Mouse (Mus musculus): ENCODE results near the gene Bak1. TPM values are rescaled to one million over a fixed set of nuclear protein-coding genes. Genes with fewer than 3 reads are reported as not detected.
"Not testable (repeated sequence)": the region's sequence is repeated elsewhere in the genome, so short reads cannot be mapped to it uniquely, and the experiment has no call there.

Gene Bak1
- polyA plus RNA-seq, 1 experiment from 2014 or later, result 2.0 TPM

- Histone ChIP-seq H3K4me3 (replicated peaks) (no peak overlapping the region), H3K9me3 (replicated peaks) (no peaks in the 10 kb centered on the region), H3K36me3 (replicated peaks) (peaks cover 37% of the 10 kb centered on the region), H3K27ac (replicated peaks) (no peak overlapping the region), H3K27me3 (no peaks in the 10 kb centered on the region), H3K9ac (no peak overlapping the region), H3K4me2 (no peak overlapping the region), H3K4me1 (replicated peaks) (peaks cover 20% of the 10 kb centered on the region)
- ATAC-seq (ENCODE audit: insufficient read depth), result no peak
- 36% methylated on average over 2 of the region's 2 CpGs for WGBS (ENCODE audit: insufficient replicate concordance)
These were observed 49.4 kb downstream of the Bak1 start for GRCm38 (mm10) chr17:26979426-26979825.

- not testable (repeated sequence) for H3K27ac ChIP-seq (replicated peaks); H3K4me2 ChIP-seq; H3K4me3 ChIP-seq (replicated peaks); H3K27me3 ChIP-seq; ATAC-seq (ENCODE audit: insufficient read depth); H3K9me3 ChIP-seq (replicated peaks); H3K9ac ChIP-seq
- peaks cover 38% of the 10 kb centered on the region for H3K36me3 ChIP-seq (replicated peaks)
- 74% methylated on average over 6 of the region's 6 CpGs for WGBS (ENCODE audit: insufficient replicate concordance)
- peaks cover 35% of the 10 kb centered on the region for H3K4me1 ChIP-seq (replicated peaks)
These were observed 51.5 kb downstream of the Bak1 start for GRCm38 (mm10) chr17:26977354-26977753.

DNA sequence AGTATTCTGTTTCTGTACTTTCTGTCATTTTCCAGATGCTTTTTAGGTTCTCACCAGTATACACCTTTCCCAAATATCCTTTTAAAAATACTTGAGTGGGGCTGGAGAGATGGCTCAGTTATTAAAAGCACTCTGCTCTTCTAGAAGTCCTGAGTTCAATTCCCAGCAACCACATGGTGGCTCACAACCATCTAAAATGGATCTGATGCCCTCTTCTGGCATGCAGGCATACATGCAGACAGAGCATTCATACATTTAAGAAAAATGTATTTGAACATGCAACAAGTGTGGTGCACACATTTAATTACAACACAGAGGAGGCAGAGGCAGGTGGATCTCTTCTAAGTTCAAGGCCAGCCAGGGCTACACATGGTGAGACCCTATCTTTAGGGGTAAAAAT is 53.4 kb downstream of the Bak1 start:
- Histone ChIP-seq H3K36me3 (replicated peaks) (peaks cover 38% of the 10 kb centered on the region), H3K27ac (replicated peaks) (no peak overlapping the region), H3K27me3 (no peaks in the 10 kb centered on the region), H3K9ac (no peak overlapping the region), H3K4me2 (0 out of 2 replicates have a peak overlapping the region, but pooled peaks have one; percentile 9), H3K4me3 (replicated peaks) (no peak overlapping the region), H3K4me1 (replicated peaks) (peaks cover 51% of the 10 kb centered on the region), H3K9me3 (replicated peaks) (no peaks in the 10 kb centered on the region)
- no peak for ATAC-seq (ENCODE audit: insufficient read depth)

GRCm38 (mm10) chr17:26974547-26974946 is 54.3 kb downstream of the Bak1 start:
- Histone ChIP-seq H3K4me2 (peak overlapping the region; percentile 98), H3K36me3 (replicated peaks) (peaks cover 38% of the 10 kb centered on the region), H3K27me3 (no peaks in the 10 kb centered on the region), H3K4me1 (replicated peaks) (peaks cover 51% of the 10 kb centered on the region), H3K9me3 (replicated peaks) (no peaks in the 10 kb centered on the region), H3K9ac (0 out of 2 replicates have a peak overlapping the region, but pooled peaks have one; percentile 79), H3K4me3 (replicated peaks) (no peak overlapping the region; the same call in 1 of the 2 replicates), H3K27ac (replicated peaks) (no peak overlapping the region)
- ATAC-seq (ENCODE audit: insufficient read depth), result no peak
- WGBS (ENCODE audit: insufficient replicate concordance), result 84% methylated on average over 15 of the region's 15 CpGs

GRCm38 (mm10) chr17:26972703-26973574 is 55.9 kb downstream of the Bak1 start, which contains the start of gene Zbtb9:
Zbtb9 (plus strand) TSS chr17:26973167.
- H3K4me1 ChIP-seq (replicated peaks), result peaks cover 51% of the 10 kb centered on the region

GRCm38 (mm10) chr17:26972107-26972506 is 56.7 kb downstream of the Bak1 start:
- no peaks in the 10 kb centered on the region for H3K9me3 ChIP-seq (replicated peaks)
- peak overlapping the region; percentile 98 for H3K4me2 ChIP-seq
- H3K4me3 ChIP-seq (replicated peaks), result peak overlapping the region; percentile 84
- H3K27me3 ChIP-seq, result no peaks in the 10 kb centered on the region
- ATAC-seq (ENCODE audit: insufficient read depth), result no peak
- WGBS (ENCODE audit: insufficient replicate concordance), result 0% methylated on average over 3 of the region's 3 CpGs
- peak overlapping the region; percentile 88 for H3K9ac ChIP-seq
- H3K27ac ChIP-seq (replicated peaks), result peak overlapping the region; percentile 84
- H3K36me3 ChIP-seq (replicated peaks), result peaks cover 27% of the 10 kb centered on the region
- H3K4me1 ChIP-seq (replicated peaks), result peaks cover 51% of the 10 kb centered on the region

More at GRCm38 (mm10) chr17:26972703-26973574, 55.9 kb downstream of the Bak1 start, which contains the start of gene Zbtb9:
- peak within 1 kb of the TSS; percentile 84 for H3K4me3 ChIP-seq (replicated peaks)
- under 1% methylated on average over 75 of the region's 75 CpGs for WGBS (ENCODE audit: insufficient replicate concordance)
- H3K36me3 ChIP-seq (replicated peaks), result peaks cover 33% of the 10 kb centered on the region
- ATAC-seq (ENCODE audit: insufficient read depth), result peak; percentile 99
- H3K4me2 ChIP-seq, result peak within 1 kb of the TSS; percentile 98
- peak within 1 kb of the TSS; percentile 88 for H3K9ac ChIP-seq
- H3K9me3 ChIP-seq (replicated peaks), result no peaks in the 10 kb centered on the region
- H3K27ac ChIP-seq (replicated peaks), result peak within 1 kb of the TSS; percentile 84
- H3K27me3 ChIP-seq, result no peaks in the 10 kb centered on the region

GRCm38 (mm10) chr17:26971247-26971905 is 57.4 kb downstream of the Bak1 start:
- peak overlapping the region; percentile 88; the same call in 1 of the 2 replicates for H3K9ac ChIP-seq
- no peaks in the 10 kb centered on the region for H3K9me3 ChIP-seq (replicated peaks)
- no peaks in the 10 kb centered on the region for H3K27me3 ChIP-seq
- H3K4me1 ChIP-seq (replicated peaks), result peaks cover 51% of the 10 kb centered on the region
- 65% methylated on average over 8 of the region's 8 CpGs for WGBS (ENCODE audit: insufficient replicate concordance)
- peak overlapping the region; percentile 84; the same call in 1 of the 2 replicates for H3K27ac ChIP-seq (replicated peaks)
- H3K4me3 ChIP-seq (replicated peaks), result peak overlapping the region; percentile 84
- peaks cover 21% of the 10 kb centered on the region for H3K36me3 ChIP-seq (replicated peaks)
- no peak for ATAC-seq (ENCODE audit: insufficient read depth)
- H3K4me2 ChIP-seq, result peak overlapping the region; percentile 98

DNA sequence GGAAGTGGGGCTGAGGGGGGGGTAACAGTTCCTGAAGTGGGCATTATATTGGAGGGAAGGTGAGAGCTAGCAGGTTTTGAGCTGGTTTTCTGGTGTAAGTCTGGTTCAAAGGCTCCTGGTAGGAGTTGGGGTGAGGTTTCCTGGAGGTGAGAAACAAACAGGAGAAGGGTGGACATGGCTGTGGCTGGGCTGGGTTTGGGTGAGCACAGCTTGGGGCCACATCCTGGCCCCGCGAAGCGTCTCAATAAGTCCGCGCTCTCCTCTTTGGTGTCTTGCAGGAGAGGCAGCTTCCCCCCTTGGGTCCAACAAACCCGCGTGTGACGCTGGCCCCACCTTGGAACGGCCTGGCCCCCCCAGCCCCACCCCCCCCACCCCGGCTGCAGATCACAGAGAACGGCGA is 58.6 kb downstream of the Bak1 start:
- Histone ChIP-seq H3K27ac (replicated peaks) (no peak overlapping the region), H3K36me3 (replicated peaks) (peaks cover 9% of the 10 kb centered on the region), H3K4me2 (no peak overlapping the region), H3K9ac (no peak overlapping the region), H3K9me3 (replicated peaks) (no peaks in the 10 kb centered on the region), H3K4me1 (replicated peaks) (peaks cover 40% of the 10 kb centered on the region), H3K27me3 (no peaks in the 10 kb centered on the region), H3K4me3 (replicated peaks) (no peak overlapping the region)
- ATAC-seq (ENCODE audit: insufficient read depth), result no peak
- whole genome bisulfite sequencing (ENCODE audit: insufficient replicate concordance), result 59% methylated on average over 12 of the region's 12 CpGs

Other genes with a start within 250 kb of the Bak1 start
- 21.0 and 22.8 TPM in 2 replicates for gene Bnip1, start 247.9 kb downstream of the Bak1 start, polyA plus RNA-seq (2015; fragmentation: Nextera tagmentation; extraction: Ambion mirVana)
- gene Nkx2-5, start 184.0 kb downstream of the Bak1 start, polyA plus RNA-seq (2015; fragmentation: Nextera tagmentation; extraction: Ambion mirVana), result 0.29 TPM in 2 replicates
- gene Kifc5b, start 111.9 kb downstream of the Bak1 start, polyA plus RNA-seq (2015; fragmentation: Nextera tagmentation; extraction: Ambion mirVana), result 5.2 and 5.9 TPM in 2 replicates
- gene Phf1, start 96.0 kb downstream of the Bak1 start, polyA plus RNA-seq (2015; fragmentation: Nextera tagmentation; extraction: Ambion mirVana), result 1.8 and 2.6 TPM in 2 replicates
- gene Cuta, start 89.4 kb downstream of the Bak1 start, polyA plus RNA-seq (2015; fragmentation: Nextera tagmentation; extraction: Ambion mirVana), result 85.9 and 86.7 TPM in 2 replicates
- 0.21 and 0.28 TPM in 2 replicates for gene Syngap1, start 87.8 kb downstream of the Bak1 start, polyA plus RNA-seq (2015; fragmentation: Nextera tagmentation; extraction: Ambion mirVana)
- gene Zbtb9, start 55.8 kb downstream of the Bak1 start, polyA plus RNA-seq (2015; fragmentation: Nextera tagmentation; extraction: Ambion mirVana), result 5.0 and 5.8 TPM in 2 replicates
- gene Itpr3, start 28.3 kb upstream of the Bak1 start, polyA plus RNA-seq (2015; fragmentation: Nextera tagmentation; extraction: Ambion mirVana), result 0.67 and 0.89 TPM in 2 replicates
- 135 and 146 TPM in 2 replicates for gene Uqcc2, start 104.9 kb upstream of the Bak1 start, polyA plus RNA-seq (2015; fragmentation: Nextera tagmentation; extraction: Ambion mirVana)
- 0.18 and 0.22 TPM in 2 replicates for gene Ip6k3, start 138.8 kb upstream of the Bak1 start, polyA plus RNA-seq (2015; fragmentation: Nextera tagmentation; extraction: Ambion mirVana)
- gene Lemd2, start 175.5 kb upstream of the Bak1 start, polyA plus RNA-seq (2015; fragmentation: Nextera tagmentation; extraction: Ambion mirVana), result 4.4 and 5.1 TPM in 2 replicates

Data from liver, embryonic 15.5 days (tissue).